Mouse (Mus musculus) Patski (cell line): Measurements from ENCODE around the gene Dcps. TPM values are rescaled to one million over a fixed set of nuclear protein-coding genes. Genes with fewer than 3 reads are reported as not detected.
A peak's percentile ranks its signal among the peaks of the same experiment; 100 is the strongest.

ENCODE experiments used
- ATAC-seq: fragments of 100-300 bp; one replicate; pipeline ENCODE4 v1.8.0; 2021
- CTCF ChIA-PET: fragments of 350-600 bp; sonication (Branson Sonifier 250); formaldehyde crosslinking; loops from one replicate; lab custom pipeline; 2022; ENCODE audit warnings: inconsistent platforms; lab: Charles Lee
- POLR2A ChIA-PET: fragments of 350-600 bp; sonication (Branson Sonifier 250); formaldehyde crosslinking; loops from one replicate; lab custom pipeline; 2022; ENCODE audit warnings: antibody characterized with exemption, inconsistent platforms; lab: Charles Lee
- DNase-seq: peaks from one replicate; pipeline ENCODE4 v3.0.0-alpha.2; 2011; ENCODE audit warnings: low read depth, low spot score
- H3K27me3 ChIP-seq: fragments of 371-371 bp; one replicate; pipeline ENCODE4 v1.5.1; 2021
- CTCF ChIP-seq: fragments of 100-300 bp; IDR thresholded peaks from one replicate; pipeline ENCODE4 v1.5.1; 2021
- in situ Hi-C: fragments of 300-500 bp; cut with MboI; formaldehyde crosslinking; loops from 3 replicates; pipeline ENCODE4 v1.11.1; 2018; ENCODE audit warnings: low pct_unique_long_range_greater_than_20kb, mixed read lengths
- polyA plus RNA-seq: library from polyadenylated mRNA; unstranded; gene quantifications from one replicate; pipeline ENCODE4 v1.2.3, GENCODE M21; 2021

Dcps gene
- polyA plus RNA-seq, 1 experiment from 2014 or later = 58.1 TPM

- ATAC-seq (peak; percentile 98), DNase-seq (peak; percentile 47)
- H3K27me3 ChIP-seq = no peaks in the 10 kb centered on the region
- peak; percentile 100 for TF ChIP-seq CTCF
- ChIA-PET CTCF (interaction anchor here (0.6 to 1.9 kb wide), 14 partner anchors 9 to 346 kb away, joined by 3 to 9 read pairs (median 5); partner anchors contain the start of genes Foxred1 and St3gal4), POLR2A (interaction anchor here (0.5 to 2.9 kb wide), 2 partner anchors 11 to 77 kb away, joined by 4 to 21 read pairs; partner anchors contain the start of gene Foxred1)
- in situ Hi-C loops = loop anchor here (10.0 kb wide), 1 partner anchor 335 kb away; no protein-coding TSS in a partner anchor
Observed at GRCm38 (mm10) chr9:35199772-35200471, 24.1 kb upstream of the Dcps start, which contains the start of the genes Srpr and Tirap. TSS of gene Srpr (plus strand) at chr9:35200175. TSS of gene Tirap (minus strand) at chr9:35200291.

- DNase-seq = no peak
- TF ChIP-seq CTCF = no peak
- POLR2A ChIA-PET = interaction anchor here (2.9 kb wide), 1 partner anchor 11 kb away, joined by 21 read pairs; the partner anchor contains the start of gene Foxred1
Observed at GRCm38 (mm10) chr9:35198945-35199771, 23.3 kb upstream of the Dcps start.

GRCm38 (mm10) chr9:35198351-35198750 is 22.5 kb upstream of the Dcps start:
- no peak for DNase-seq
- no peak for ATAC-seq
- in situ Hi-C loops = loop anchor here (10.0 kb wide), 1 partner anchor 336 kb away; no protein-coding TSS in a partner anchor
- no peaks in the 10 kb centered on the region for H3K27me3 ChIP-seq
- TF ChIP-seq CTCF = no peak
- POLR2A ChIA-PET = no interaction called here
- CTCF ChIA-PET = no interaction called here

More at GRCm38 (mm10) chr9:35198945-35199771, 23.3 kb upstream of the Dcps start:
- peak; percentile 63 for ATAC-seq
- CTCF ChIA-PET = interaction anchor here (0.6 to 1.9 kb wide), 13 partner anchors 8 to 347 kb away, joined by 3 to 9 read pairs (median 5); partner anchors contain the start of genes Foxred1 and St3gal4
- in situ Hi-C loops = loop anchor here (10.0 kb wide), 1 partner anchor 336 kb away; no protein-coding TSS in a partner anchor
- H3K27me3 ChIP-seq = no peaks in the 10 kb centered on the region

- DNase-seq (no peak), ATAC-seq (no peak)
- in situ Hi-C loops = loop anchor here (10.0 kb wide), 1 partner anchor 337 kb away; no protein-coding TSS in a partner anchor
- H3K27me3 ChIP-seq = no peaks in the 10 kb centered on the region
- no peak for TF ChIP-seq CTCF
- ChIA-PET POLR2A (no interaction called here), CTCF (no interaction called here)
Observed at GRCm38 (mm10) chr9:35197625-35198024, 21.8 kb upstream of the Dcps start.

GRCm38 (mm10) chr9:35194048-35194447 is 18.2 kb upstream of the Dcps start:
- ChIA-PET POLR2A (interaction anchor here (0.7 kb wide), 1 partner anchor 337 kb away, joined by 6 read pairs; no protein-coding TSS in a partner anchor), CTCF (no interaction called here)
- ATAC-seq (no peak), DNase-seq (no peak)
- in situ Hi-C loops = loop anchor here (10.0 kb wide), 1 partner anchor 341 kb away; no protein-coding TSS in a partner anchor
- no peaks in the 10 kb centered on the region for H3K27me3 ChIP-seq
- no peak for TF ChIP-seq CTCF

- ChIA-PET CTCF (no interaction called here), POLR2A (interaction anchor here (0.6 kb wide), 1 partner anchor 348 kb away, joined by 4 read pairs; no protein-coding TSS in a partner anchor)
- ATAC-seq = no peak
- in situ Hi-C loops = loop anchor here (10.0 kb wide), 1 partner anchor 342 kb away; no protein-coding TSS in a partner anchor
- no peak for TF ChIP-seq CTCF
- DNase-seq = no peak
- no peaks in the 10 kb centered on the region for H3K27me3 ChIP-seq
Observed at GRCm38 (mm10) chr9:35192983-35193542, 17.2 kb upstream of the Dcps start.

- TF ChIP-seq CTCF = no peak
- POLR2A ChIA-PET = no interaction called here
- ATAC-seq (no peak), DNase-seq (no peak)
- CTCF ChIA-PET = interaction anchor here (1.4 to 1.6 kb wide), 2 partner anchors 7 to 11 kb away, joined by 3 to 4 read pairs; no protein-coding TSS in a partner anchor
- in situ Hi-C loops = no loop called here
- no peaks in the 10 kb centered on the region for H3K27me3 ChIP-seq
Observed at GRCm38 (mm10) chr9:35188700-35189099, 12.8 kb upstream of the Dcps start.

GRCm38 (mm10) chr9:35187351-35187903 is 11.6 kb upstream of the Dcps start:
- in situ Hi-C loops = no loop called here
- no peak for TF ChIP-seq CTCF
- DNase-seq (no peak), ATAC-seq (no peak)
- POLR2A ChIA-PET = no interaction called here
- CTCF ChIA-PET = no interaction called here
- no peaks in the 10 kb centered on the region for H3K27me3 ChIP-seq

- CTCF ChIA-PET = no interaction called here
- no peak for ATAC-seq
Observed at GRCm38 (mm10) chr9:35186430-35186829, 10.6 kb upstream of the Dcps start.

More at GRCm38 (mm10) chr9:35186430-35186829, 10.6 kb upstream of the Dcps start:
- TF ChIP-seq CTCF = no peak
- POLR2A ChIA-PET = no interaction called here
- in situ Hi-C loops = no loop called here
- no peaks in the 10 kb centered on the region for H3K27me3 ChIP-seq
- DNase-seq = no peak
